Mouse (Mus musculus) bone marrow macrophage, adult 2 months (primary cell): Measurements from ENCODE around the gene Sgcd.

Source experiments
- CTCF ChIP-seq: IDR thresholded peaks from 2 replicates; pipeline ENCODE4 v1.5.1; 2012; ENCODE audit warnings: low read depth, mild to moderate bottlenecking, low read length, moderate library complexity
- POLR2A ChIP-seq: IDR thresholded peaks from 2 replicates; pipeline ENCODE4 v1.6.1; 2012; ENCODE audit warnings: mild to moderate bottlenecking, low read depth, low read length, borderline replicate concordance

DNA sequence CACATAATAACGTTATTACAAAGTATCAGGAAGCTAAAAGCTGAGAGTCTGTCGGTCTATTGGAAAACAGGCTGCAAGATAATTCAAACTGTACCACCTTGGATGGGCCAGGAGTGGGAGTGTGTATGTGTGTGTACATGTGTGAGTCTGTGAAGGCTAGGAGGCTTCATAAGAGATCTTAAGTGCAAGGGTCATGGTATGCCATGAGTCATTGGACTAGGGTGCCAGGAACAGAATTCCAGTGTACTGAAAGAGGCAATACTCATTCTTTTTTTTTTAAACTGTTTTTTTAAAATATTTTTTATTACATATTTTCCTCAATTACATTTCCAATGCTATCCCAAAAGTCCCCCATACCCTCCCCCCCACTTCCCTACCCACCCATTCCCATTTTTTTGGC is 917.6 kb downstream of the Sgcd start:
- TF ChIP-seq POLR2A (no peak), CTCF (no peak)
